Mouse (Mus musculus) intestine, embryonic 16.5 days (tissue): ENCODE measurements around the gene Nup98. TPM values are rescaled to one million over a fixed set of nuclear protein-coding genes. Genes with fewer than 3 reads are reported as not detected.

Source experiments
- ATAC-seq: fragments of 200-750 bp; cut with Nextera tagmentation; 2 replicates; pipeline ENCODE4 v1.8.0; 2017; ENCODE audit warnings: moderate TSS enrichment, moderate library complexity
- H3K27ac ChIP-seq: fragments of 300-500 bp; sonication (generic); 2 replicates; pipeline ENCODE4 v1.5.1; 2014; ENCODE audit warnings: mild to moderate bottlenecking, low read length
- H3K27me3 ChIP-seq: fragments of 300-500 bp; sonication (generic); replicated peaks from 2 replicates; pipeline ENCODE4 v1.6.1; 2014; ENCODE audit warnings: low read length, control low read depth, mixed read lengths; ENCODE audit not compliant: control insufficient read depth, insufficient read depth
- H3K36me3 ChIP-seq: fragments of 300-500 bp; sonication (generic); 2 replicates; pipeline ENCODE4 v1.6.1; 2014; ENCODE audit warnings: low read length, control low read depth; ENCODE audit not compliant: control insufficient read depth, insufficient read depth
- H3K4me1 ChIP-seq: fragments of 300-500 bp; sonication (generic); 2 replicates; pipeline ENCODE4 v1.6.1; 2014; ENCODE audit warnings: low read length, control low read depth, mixed read lengths; ENCODE audit not compliant: control insufficient read depth, insufficient read depth
- H3K4me2 ChIP-seq: fragments of 300-500 bp; sonication (generic); 2 replicates; pipeline ENCODE4 v1.6.1; 2014; ENCODE audit warnings: low read depth, low read length, control low read depth
- H3K4me3 ChIP-seq: fragments of 300-500 bp; sonication (generic); 2 replicates; pipeline ENCODE4 v1.5.1; 2014; ENCODE audit warnings: mild to moderate bottlenecking, low read length
- H3K9ac ChIP-seq: fragments of 300-500 bp; sonication (generic); 2 replicates; pipeline ENCODE4 v1.6.1; 2014; ENCODE audit warnings: low read depth, low read length
- H3K9me3 ChIP-seq: fragments of 300-500 bp; sonication (generic); 2 replicates; pipeline ENCODE4 v1.6.1; 2016; ENCODE audit warnings: low read length, control low read depth; ENCODE audit not compliant: control insufficient read depth
- WGBS: fragments of 180-500 bp; shearing (Covaris S2); extraction: QIAGEN DNeasy Blood & Tissue Kit; methylation state at CpG from one replicate; pipeline ENCODE4 v1.1.7; 2014; 5-methylcytosine and 5-hydroxymethylcytosine counted together
- polyA plus RNA-seq: library from polyadenylated mRNA; unstranded; fragments of >200 nt; fragmentation: Nextera tagmentation; extraction: Ambion mirVana; gene quantifications from 2 replicates; pipeline ENCODE4 v1.2.1, GENCODE M21; 2015

Gene Nup98
- polyA plus RNA-seq, 1 experiment from 2014 or later = 27.9 TPM

GRCm38 (mm10) chr7:102109746-102110145 is 100.2 kb downstream of the Nup98 start:
- no peak overlapping the region for H3K4me2 ChIP-seq
- no peak for ATAC-seq
- no peak overlapping the region for H3K4me3 ChIP-seq
- H3K27me3 ChIP-seq = no peaks in the 10 kb centered on the region
- H3K4me1 ChIP-seq = peaks cover 8% of the 10 kb centered on the region
- H3K27ac ChIP-seq = no peak overlapping the region
- no peaks in the 10 kb centered on the region for H3K36me3 ChIP-seq
- no peaks in the 10 kb centered on the region for H3K9me3 ChIP-seq
- H3K9ac ChIP-seq = no peak overlapping the region
- 78% methylated on average over 4 of the region's 4 CpGs for WGBS

- H3K9ac ChIP-seq = no peak within 1 kb of the TSS
- WGBS = 79% methylated on average over 7 of the region's 7 CpGs
- peaks cover 8% of the 10 kb centered on the region for H3K4me1 ChIP-seq
- H3K4me3 ChIP-seq = no peak within 1 kb of the TSS
- H3K36me3 ChIP-seq = no peaks in the 10 kb centered on the region
- H3K9me3 ChIP-seq = no peaks in the 10 kb centered on the region
- ATAC-seq = no peak
- no peaks in the 10 kb centered on the region for H3K27me3 ChIP-seq
- H3K4me2 ChIP-seq = no peak within 1 kb of the TSS
- no peak within 1 kb of the TSS for H3K27ac ChIP-seq
Observed at GRCm38 (mm10) chr7:102109171-102109570, 100.8 kb downstream of the Nup98 start, which contains the start of gene Art5. Gene Art5, minus strand, starts transcription at chr7:102109489.

GRCm38 (mm10) chr7:102108206-102108605 is 101.8 kb downstream of the Nup98 start:
- Histone ChIP-seq H3K4me2 (no peak overlapping the region), H3K36me3 (no peaks in the 10 kb centered on the region), H3K4me3 (no peak overlapping the region), H3K4me1 (peaks cover 8% of the 10 kb centered on the region), H3K9ac (no peak overlapping the region), H3K9me3 (no peaks in the 10 kb centered on the region), H3K27me3 (no peaks in the 10 kb centered on the region), H3K27ac (no peak overlapping the region)
- no peak for ATAC-seq
- WGBS = 88% methylated on average over 1 of the region's 1 CpGs

GRCm38 (mm10) chr7:102106700-102107141 is 103.3 kb downstream of the Nup98 start:
- 19% methylated on average over 23 of the region's 23 CpGs for WGBS
- peak overlapping the region; percentile 42 for H3K4me3 ChIP-seq
- H3K9ac ChIP-seq = peak overlapping the region; percentile 60
- no peaks in the 10 kb centered on the region for H3K27me3 ChIP-seq
- no peaks in the 10 kb centered on the region for H3K9me3 ChIP-seq
- no peak overlapping the region for H3K27ac ChIP-seq
- H3K36me3 ChIP-seq = no peaks in the 10 kb centered on the region
- peak; percentile 37 for ATAC-seq
- H3K4me2 ChIP-seq = peak overlapping the region; percentile 81
- H3K4me1 ChIP-seq = peaks cover 8% of the 10 kb centered on the region

- Histone ChIP-seq H3K9me3 (no peaks in the 10 kb centered on the region), H3K4me1 (peaks cover 20% of the 10 kb centered on the region), H3K4me2 (no peak overlapping the region), H3K36me3 (no peaks in the 10 kb centered on the region), H3K9ac (no peak overlapping the region), H3K27me3 (no peaks in the 10 kb centered on the region), H3K4me3 (no peak overlapping the region), H3K27ac (no peak overlapping the region)
- 55% methylated on average over 5 of the region's 5 CpGs for WGBS
- ATAC-seq = no peak
Observed at GRCm38 (mm10) chr7:102104126-102104525, 105.8 kb downstream of the Nup98 start.

- 69% methylated on average over 2 of the region's 2 CpGs for WGBS
Observed at GRCm38 (mm10) chr7:102103555-102103954, 106.4 kb downstream of the Nup98 start.

GRCm38 (mm10) chr7:102102696-102103095 is 107.3 kb downstream of the Nup98 start:
- Histone ChIP-seq H3K9ac (no peak overlapping the region), H3K4me2 (no peak overlapping the region), H3K27ac (no peak overlapping the region), H3K4me3 (no peak overlapping the region), H3K27me3 (no peaks in the 10 kb centered on the region), H3K36me3 (no peaks in the 10 kb centered on the region), H3K4me1 (peaks cover 20% of the 10 kb centered on the region), H3K9me3 (no peaks in the 10 kb centered on the region)
- 37% methylated on average over 6 of the region's 6 CpGs for WGBS
- no peak for ATAC-seq

More at GRCm38 (mm10) chr7:102103555-102103954, 106.4 kb downstream of the Nup98 start:
- no peak overlapping the region for H3K4me2 ChIP-seq
- no peak overlapping the region for H3K4me3 ChIP-seq
- no peak for ATAC-seq
- H3K4me1 ChIP-seq = peaks cover 20% of the 10 kb centered on the region
- H3K27ac ChIP-seq = no peak overlapping the region
- no peak overlapping the region for H3K9ac ChIP-seq
- no peaks in the 10 kb centered on the region for H3K9me3 ChIP-seq
- no peaks in the 10 kb centered on the region for H3K36me3 ChIP-seq
- no peaks in the 10 kb centered on the region for H3K27me3 ChIP-seq

- WGBS = 57% methylated on average over 8 of the region's 8 CpGs
Observed at GRCm38 (mm10) chr7:102102241-102102640, 107.7 kb downstream of the Nup98 start.

GRCm38 (mm10) chr7:102101487-102101886 is 108.5 kb downstream of the Nup98 start, which contains the start of gene Art1:
Gene Art1, plus strand, starts transcription at chr7:102101743.
- ATAC-seq = no peak
- Histone ChIP-seq H3K27ac (no peak within 1 kb of the TSS; the same call in 1 of the 2 replicates), H3K9ac (no peak within 1 kb of the TSS), H3K36me3 (no peaks in the 10 kb centered on the region), H3K27me3 (no peaks in the 10 kb centered on the region), H3K4me1 (peaks cover 13% of the 10 kb centered on the region), H3K9me3 (no peaks in the 10 kb centered on the region), H3K4me3 (no peak within 1 kb of the TSS), H3K4me2 (no peak within 1 kb of the TSS)
- WGBS = 67% methylated on average over 5 of the region's 5 CpGs

More at GRCm38 (mm10) chr7:102102241-102102640, 107.7 kb downstream of the Nup98 start:
- no peak for ATAC-seq
- Histone ChIP-seq H3K4me1 (peaks cover 20% of the 10 kb centered on the region), H3K27me3 (no peaks in the 10 kb centered on the region), H3K9me3 (no peaks in the 10 kb centered on the region), H3K9ac (no peak overlapping the region), H3K36me3 (no peaks in the 10 kb centered on the region), H3K27ac (no peak overlapping the region), H3K4me2 (no peak overlapping the region), H3K4me3 (no peak overlapping the region)

GRCm38 (mm10) chr7:102100868-102101267 is 109.1 kb downstream of the Nup98 start:
- H3K4me1 ChIP-seq = peaks cover 13% of the 10 kb centered on the region
- no peak overlapping the region for H3K9ac ChIP-seq
- no peak overlapping the region; the same call in 1 of the 2 replicates for H3K27ac ChIP-seq
- ATAC-seq = no peak
- no peak overlapping the region for H3K4me3 ChIP-seq
- WGBS = 57% methylated on average over 5 of the region's 5 CpGs
- H3K9me3 ChIP-seq = no peaks in the 10 kb centered on the region
- H3K4me2 ChIP-seq = no peak overlapping the region
- H3K27me3 ChIP-seq = no peaks in the 10 kb centered on the region
- no peaks in the 10 kb centered on the region for H3K36me3 ChIP-seq
